Mouse (Mus musculus): Measurements from ENCODE around the gene Pak2.
"Not testable (repeated sequence)": the region's sequence is repeated elsewhere in the genome, so short reads cannot be mapped to it uniquely, and the experiment has no call there.

The Pak2 gene

DNA sequence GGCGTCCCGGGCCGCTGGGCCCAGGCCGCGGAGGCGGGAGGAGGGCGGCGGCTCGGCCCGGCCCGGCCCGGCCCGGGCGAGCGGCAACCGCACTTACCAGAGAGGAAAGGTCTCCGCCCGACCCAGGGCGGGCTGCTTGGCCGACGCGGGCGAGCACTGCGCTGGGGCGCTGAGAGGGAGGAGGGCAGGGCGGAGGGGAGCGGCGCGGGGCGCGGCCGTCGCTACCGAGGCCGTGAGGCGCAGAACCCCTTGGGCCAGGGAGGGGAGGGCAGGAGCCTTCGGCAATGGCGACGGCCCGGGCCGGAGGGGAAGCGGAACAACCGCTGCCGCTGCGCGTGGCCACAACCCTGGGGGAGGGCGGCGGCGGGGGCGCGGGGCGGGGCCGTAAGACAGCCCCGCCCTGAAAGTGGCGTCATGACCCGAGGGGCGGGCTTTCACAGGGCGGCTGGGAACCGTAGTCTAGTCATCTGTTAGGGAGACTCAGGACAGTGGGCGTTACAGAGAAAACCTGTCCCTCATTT, at the start of gene Pak2:
Gene Pak2, minus strand, starts transcription at position 352 of the 521 bp plus-strand sequence.
- peak; percentile 84 for DNase-seq

- DNase-seq, result no peak
These were observed 47.9 kb upstream of the Pak2 start for GRCm38 (mm10) chr16:32127046-32127445.

DNA sequence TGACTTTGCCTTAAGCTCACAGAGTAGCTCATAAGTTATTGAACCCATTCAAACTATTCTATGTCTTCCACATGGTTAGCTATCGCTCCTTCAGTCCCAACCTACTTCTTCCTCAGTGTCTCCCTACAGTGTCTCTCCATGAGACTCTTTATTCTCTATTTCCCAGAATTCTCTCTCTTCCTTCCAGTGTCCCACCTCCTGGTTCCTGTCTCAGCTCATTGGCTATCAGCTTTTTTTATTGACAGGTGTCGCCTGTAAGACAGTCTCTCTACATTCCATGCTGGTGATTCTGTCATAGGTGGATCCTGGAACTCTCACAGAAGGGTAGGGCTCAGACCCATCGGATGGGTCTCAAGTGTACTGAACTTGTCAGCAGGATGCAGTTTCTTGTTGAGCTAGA, 46.2 kb upstream of the Pak2 start:
- no peak for DNase-seq

DNA sequence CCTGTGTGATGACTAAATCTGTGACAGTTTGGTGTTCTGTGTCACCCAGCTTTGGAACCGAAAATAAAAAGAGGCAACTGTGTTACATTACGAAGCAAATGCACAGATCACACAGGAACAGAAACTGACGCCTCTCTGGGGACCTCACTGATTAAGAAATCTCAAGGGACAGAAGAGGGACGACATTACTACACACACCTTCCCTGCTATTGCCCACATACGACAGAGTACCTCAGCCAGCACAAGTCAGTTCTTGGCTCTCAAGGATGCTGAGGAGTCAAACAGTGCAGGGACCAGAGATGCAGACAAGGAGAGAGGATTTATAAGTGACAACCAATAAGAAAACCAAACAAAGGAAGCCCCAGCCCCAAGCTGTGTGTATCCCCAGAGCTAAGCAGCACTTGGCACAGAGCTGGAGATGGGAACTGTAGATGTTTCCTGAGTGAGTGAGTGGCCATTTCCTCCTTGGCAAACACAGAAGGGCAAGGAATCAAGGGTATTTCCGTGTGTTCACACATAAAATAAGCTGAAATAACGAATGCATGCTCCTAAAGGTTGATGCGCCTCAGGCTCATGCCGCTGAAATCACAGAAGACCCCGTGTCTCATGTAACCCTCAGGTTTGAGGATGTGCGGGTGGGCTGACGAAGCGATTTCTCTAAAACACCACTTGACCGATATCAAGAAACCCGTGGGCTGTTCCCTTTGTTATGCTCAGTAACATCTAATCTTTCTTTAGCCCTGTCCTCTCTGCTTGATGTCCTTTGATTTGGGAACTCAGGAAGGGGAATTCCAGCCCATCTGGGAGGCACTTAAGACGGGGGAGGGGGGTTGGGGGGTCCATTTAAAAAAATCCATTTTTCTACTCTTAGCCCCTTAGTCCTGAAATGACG, 45.5 kb upstream of the Pak2 start:
- DNase-seq, result no peak

GRCm38 (mm10) chr16:32124020-32124419, 44.9 kb upstream of the Pak2 start:
- no peak for DNase-seq

GRCm38 (mm10) chr16:32120454-32120853, 41.3 kb upstream of the Pak2 start:
- no peak for DNase-seq

- DNase-seq, result no peak
These were observed 37.0 kb upstream of the Pak2 start for GRCm38 (mm10) chr16:32116186-32116585.

DNA sequence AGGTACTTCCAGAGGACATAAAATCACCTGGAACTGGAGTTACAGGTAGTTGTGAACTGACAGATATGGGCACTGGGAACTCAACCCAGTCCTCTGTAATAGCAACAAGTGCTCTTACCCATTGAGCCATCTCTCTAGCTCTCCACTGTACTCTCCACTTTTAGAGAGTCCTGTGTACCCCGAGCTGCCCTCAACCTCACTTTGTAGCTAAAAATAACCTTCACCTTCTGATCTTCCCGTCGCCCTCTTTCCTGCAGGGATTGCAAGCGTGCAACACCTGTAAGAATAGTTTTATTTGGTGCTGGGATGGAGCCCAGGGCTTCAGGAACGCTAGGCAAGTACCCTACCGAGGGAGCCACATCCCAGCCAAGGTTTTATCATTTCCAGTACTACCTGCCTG, 36.6 kb upstream of the Pak2 start:
- no peak for DNase-seq

DNA sequence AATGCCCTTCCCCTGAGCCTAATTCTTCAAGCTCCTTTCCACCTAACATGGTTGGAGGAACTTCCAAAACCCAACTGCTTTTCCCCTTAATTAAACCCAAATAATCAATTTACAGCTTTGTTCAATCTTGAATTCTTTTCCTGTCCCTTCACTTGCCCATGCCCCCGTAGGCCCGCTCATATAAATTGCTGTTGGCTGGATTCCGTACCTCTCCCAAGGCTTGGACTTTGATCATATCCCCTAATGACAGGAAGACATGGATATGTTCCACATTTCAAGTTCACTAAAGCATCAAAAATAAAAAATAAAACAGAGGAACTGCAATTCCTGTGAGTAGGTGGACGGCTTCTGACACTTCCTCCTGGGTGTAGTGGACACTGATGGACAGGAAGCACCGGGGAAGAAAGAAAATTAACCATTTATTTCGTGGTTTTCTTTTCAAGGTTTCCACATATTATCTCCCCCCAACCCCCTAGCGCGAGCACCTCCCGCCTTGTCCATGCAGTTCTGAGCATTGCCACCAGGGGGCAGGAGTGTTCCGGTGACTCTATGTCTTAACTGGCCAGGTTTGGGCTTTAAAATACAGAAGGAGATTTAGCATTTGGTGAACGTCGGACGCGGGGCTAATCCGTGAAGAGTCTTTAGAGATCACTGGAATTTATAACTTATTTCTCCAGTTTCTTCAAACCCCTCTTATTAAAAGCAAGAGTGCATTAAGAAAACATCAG, 36.0 kb upstream of the Pak2 start:
- peak; percentile 54 for DNase-seq

- DNase-seq, result no peak
These were observed 35.3 kb upstream of the Pak2 start for GRCm38 (mm10) chr16:32114406-32114805.

DNA sequence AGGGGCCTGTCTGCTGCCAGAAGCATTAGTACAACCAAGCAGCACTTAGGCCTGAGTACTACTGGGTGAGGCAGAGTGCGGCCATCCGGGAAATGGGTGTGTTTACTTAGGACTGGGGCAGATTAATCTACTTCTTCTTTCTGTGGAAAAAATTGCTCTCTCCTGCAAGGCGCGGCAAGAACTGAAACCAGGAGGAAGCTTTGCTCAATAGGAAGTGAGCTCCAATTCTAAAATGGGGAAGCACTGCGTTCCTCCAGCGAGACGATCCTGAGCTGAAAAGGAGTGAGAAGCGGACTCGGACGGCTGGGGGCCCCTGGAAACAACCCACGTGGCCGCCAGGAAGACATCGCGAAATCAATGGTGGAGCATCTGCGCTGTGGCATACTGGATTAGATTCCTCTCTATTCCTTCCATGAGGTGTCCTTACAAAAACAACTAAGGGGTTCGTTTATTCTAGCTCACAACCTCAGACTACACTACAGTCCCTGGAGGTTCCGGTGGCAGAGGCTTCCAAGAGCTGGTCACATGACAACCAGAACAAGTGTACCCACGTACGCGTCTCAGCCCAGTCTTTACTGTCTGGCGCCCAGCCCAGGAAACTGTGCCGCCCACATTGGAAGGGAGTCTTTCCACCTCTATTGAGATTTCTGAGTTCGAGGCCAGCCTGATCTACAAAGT, 34.5 kb upstream of the Pak2 start:
- DNase-seq, result peak; percentile 80

GRCm38 (mm10) chr16:32110951-32111699, 32.0 kb upstream of the Pak2 start:
- DNase-seq, result no peak

GRCm38 (mm10) chr16:32108578-32108977, 29.4 kb upstream of the Pak2 start:
- no peak for DNase-seq

GRCm38 (mm10) chr16:32108170-32108569, 29.0 kb upstream of the Pak2 start:
- no peak for DNase-seq

GRCm38 (mm10) chr16:32107342-32108045, 28.4 kb upstream of the Pak2 start:
- DNase-seq, result no peak

DNA sequence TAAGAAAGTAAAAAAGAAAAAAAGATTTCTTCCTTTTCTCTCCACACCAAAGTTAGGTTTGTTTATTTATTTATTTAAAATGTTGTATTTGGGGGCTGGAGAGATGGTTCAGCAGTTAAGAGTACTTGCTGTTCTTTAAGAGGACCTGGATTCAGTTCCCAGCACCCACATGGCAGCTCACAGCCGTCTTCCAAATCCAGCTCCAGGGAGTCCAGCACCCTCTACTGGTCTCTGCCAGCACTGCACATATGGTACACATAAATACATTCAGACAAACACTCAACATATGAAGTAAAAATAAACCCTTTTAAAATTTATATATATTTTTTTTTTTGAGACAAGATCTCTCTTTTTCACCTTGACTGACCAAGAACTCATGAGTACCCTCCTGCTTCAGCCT, 26.6 kb upstream of the Pak2 start:
- no peak for DNase-seq

GRCm38 (mm10) chr16:32102295-32102694, 23.2 kb upstream of the Pak2 start:
- DNase-seq, result no peak

DNA sequence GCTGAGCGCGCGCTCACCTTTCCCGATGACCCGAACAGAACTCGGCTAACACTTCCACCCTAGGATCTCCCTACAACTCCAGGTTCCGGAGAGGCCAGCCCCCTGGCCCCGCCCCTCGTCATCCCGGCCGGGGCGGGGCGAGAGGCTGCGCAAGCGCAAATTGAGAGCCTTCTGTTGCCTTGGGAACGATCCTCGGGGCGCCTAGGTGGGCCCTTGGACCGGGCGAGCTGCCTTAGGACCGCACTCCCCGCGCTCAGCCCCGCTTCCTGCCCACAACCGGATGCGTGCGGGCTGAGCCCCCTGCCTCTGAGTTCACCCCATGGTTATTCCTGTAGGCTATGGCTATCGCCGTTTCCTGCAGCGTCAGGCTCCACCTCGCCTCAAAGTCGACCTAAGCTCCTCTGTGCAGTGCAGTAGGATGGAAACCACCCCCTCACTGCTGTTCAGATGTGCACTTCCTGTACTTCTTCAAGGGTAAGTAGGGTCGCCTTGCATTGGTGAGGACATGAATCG, 20.6 kb upstream of the Pak2 start, which contains the start of the genes Pigx and Cep19:
Gene Pigx, minus strand, starts transcription at position 103 of the 513 bp plus-strand sequence.
Gene Cep19, plus strand, starts transcription at position 163 of the 513 bp plus-strand sequence.
- peak; percentile 90 for DNase-seq

DNA sequence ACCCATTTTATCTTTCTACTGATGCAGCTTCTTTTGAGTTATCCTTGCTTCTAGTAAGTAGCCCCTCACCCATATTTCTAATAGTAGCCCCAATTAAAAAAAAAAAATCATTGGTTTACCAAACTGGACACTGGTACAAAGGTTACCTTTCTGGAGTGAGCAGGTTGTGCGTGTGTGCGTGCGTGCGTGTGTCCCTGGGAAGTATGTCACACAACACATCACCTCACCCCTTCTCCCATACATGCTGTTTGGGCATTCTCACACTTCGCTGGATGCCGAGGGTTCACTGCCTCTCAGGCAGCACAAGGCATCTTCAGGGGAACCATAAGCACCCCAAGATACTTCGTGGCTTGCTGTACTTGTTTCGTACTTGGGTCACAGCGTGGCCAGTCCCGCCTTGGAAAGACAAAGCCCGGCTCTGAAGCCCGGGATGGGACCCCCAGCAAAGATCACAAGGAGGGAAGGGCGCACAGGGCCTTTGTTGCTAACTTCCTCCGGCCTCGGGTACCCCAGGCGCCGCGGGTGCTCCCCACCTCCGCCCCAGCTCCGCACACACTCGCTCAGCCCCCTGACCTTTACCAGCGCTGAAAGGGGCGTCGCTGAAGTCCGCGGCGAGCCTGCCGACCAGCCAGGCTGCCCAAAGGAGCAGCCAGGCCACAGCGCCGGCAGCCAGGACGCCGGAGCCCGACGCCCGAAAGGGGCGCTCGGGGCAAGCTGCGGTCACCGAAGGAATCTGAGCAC, 19.9 kb upstream of the Pak2 start:
- DNase-seq, result no peak

DNA sequence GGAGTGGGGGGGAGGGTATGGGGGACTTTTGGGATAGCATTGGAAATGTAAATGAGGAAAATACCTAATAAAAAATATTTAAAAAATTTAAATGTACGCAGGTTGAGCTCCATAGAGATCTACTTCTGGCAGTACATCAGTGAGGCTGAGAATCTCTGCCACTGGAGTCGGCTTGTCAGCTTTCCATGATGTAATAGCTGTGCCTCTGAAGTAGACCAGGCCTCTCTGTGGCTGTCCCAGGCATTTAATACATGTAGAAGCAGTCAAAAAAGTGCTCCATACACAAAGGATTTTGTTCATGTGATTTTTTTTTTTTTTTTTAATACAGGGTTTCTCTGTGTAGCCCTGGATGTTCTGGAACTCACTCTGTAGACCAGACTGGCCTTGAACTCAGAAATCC, 18.6 kb upstream of the Pak2 start:
- not testable (repeated sequence) for DNase-seq

GRCm38 (mm10) chr16:32091466-32091865, 12.3 kb upstream of the Pak2 start:
- DNase-seq, result no peak

Data from layer of hippocampus, adult 9-11 months (tissue).